Mouse (Mus musculus) left cerebral cortex, adult 2 months (tissue): Measurements from ENCODE around the gene Hyal3. TPM values are rescaled to one million over a fixed set of nuclear protein-coding genes. Genes with fewer than 3 reads are reported as not detected.
A peak's percentile ranks its signal among the peaks of the same experiment; 100 is the strongest.

ENCODE experiments used
- DNase-seq, 2 experiments: peaks; one replicate each; pipeline ENCODE4 v3.0.0; 2021 to 2022; ENCODE audit warnings: low spot score in 2 of 2, mixed read lengths in 1 of 2; ENCODE audit errors: extremely low spot score in 1 of 2
- H3K27ac ChIP-seq: fragments of 200-600 bp; 2 replicates; pipeline ENCODE4 v1.8.1; 2022
- H3K4me3 ChIP-seq: fragments of 200-600 bp; 2 replicates; pipeline ENCODE4 v1.8.1; 2022
- CTCF ChIP-seq: fragments of 200-600 bp; IDR thresholded peaks from 2 replicates; pipeline ENCODE4 v1.8.1; 2022; ENCODE audit warnings: antibody characterized with exemption, mild to moderate bottlenecking, moderate library complexity
- intact Hi-C: fragments of 180-260 bp; cut with DNase I; formaldehyde crosslinking; loops from one replicate; pipeline ENCODE4 v1.15.1; 2025
- total RNA-seq, 2 experiments: library from RNA; stranded (reverse); gene quantifications; 2 replicates each; pipeline ENCODE4 v1.2.3; 2021

Gene Hyal3
- total RNA-seq, 2 experiments from 2014 or later: 0.97 to 1.2 TPM

DNA sequence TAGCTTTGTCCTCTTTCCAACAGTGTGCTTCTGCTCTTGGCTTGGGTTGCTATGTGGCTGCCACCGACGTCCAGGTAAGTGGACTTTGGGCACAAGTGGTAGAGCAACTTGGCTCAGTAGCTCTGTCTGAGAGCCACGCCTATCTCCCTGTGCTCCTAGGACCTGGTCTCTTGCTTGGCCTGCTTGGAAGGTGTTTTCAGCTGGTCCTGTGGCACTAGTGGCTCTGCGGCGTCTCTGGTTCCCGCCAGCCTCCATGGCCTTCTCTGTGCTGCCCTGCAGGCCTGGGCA, 10.1 kb downstream of the Hyal3 start:
- no peak overlapping the region for H3K27ac ChIP-seq
- no peak for DNase-seq
- TF ChIP-seq CTCF: no peak
- intact Hi-C loops: no loop called here
- no peak overlapping the region for H3K4me3 ChIP-seq

DNA sequence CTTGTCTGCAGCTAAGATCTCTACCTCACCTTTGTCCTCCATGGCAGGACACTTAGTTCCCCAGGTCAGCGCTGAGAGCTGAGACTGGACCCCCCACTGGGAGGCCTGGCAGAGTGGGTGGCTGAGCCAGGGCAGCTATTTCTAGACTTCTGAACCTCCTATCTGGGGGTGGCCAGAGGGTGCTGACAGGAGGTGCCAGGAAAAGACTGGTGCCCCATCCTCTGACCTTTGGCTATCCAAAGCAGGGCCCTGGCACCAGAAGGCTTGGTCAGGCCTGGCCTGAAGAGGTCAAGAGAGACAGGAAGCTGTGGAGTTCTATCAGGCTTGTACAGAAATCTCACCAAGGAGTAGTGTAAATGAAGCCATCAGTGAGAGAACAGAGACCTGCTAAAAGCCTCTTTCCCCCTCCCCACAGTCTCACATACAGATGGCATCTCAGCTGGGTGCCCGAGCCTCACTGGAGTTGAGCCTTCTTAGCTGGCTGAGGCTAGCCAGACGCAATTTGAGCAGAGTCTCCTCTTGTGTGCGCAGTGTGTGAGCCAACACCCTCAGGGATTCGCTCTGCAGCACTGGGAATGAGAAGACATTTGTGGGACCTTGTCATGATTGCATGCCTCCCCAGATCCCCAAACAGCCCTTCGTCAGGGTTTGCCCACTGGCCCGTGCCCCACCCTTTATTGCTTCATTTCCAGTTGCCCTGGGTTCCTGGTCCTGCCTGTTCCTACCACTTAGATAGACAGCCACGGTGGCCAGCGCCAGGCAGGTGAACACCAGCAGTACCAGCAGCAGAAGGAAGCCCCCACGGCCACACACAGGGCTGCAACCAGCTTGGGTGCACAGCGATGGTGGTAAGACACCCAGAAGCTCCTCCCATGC, 12.7 kb downstream of the Hyal3 start:
- intact Hi-C loops: no loop called here
- Histone ChIP-seq H3K4me3 (no peak overlapping the region), H3K27ac (no peak overlapping the region)
- TF ChIP-seq CTCF: no peak
- no peak for DNase-seq

DNA sequence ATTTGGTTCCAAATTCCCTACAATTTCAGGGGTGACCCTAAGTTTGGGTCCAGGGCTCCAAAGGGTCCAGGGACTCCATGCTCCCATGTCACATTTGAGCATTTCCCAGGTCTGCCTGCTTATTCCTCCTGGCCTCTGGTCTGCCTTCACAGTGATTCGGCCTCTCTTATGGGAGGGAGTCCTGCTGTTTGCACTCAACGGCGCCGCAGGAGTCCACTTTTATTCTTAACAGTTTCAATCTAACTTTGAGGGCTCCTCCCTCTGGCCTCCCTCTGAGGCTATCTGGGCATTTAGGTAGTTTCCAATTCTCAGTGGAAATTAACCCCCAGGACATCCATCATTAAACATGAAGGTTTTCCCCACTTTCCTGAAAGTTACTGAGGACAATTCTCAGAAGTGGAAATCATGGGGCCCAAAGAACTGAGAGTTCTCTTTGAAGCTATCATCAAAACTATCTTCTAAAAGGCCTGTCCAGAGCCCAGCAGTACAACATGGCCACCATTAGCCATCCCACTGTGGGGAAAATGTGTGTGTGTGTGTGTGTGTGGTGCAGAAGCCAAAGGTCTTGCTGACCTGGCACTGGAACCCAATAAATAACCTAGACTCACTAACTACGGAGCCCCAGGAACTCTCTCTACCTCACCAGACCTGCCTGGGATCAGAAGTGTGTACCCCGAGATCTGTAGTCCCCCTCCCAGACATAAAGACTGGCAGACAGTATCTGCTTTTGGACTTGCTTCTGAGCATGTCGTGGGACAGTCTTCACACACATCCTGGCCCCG, 13.9 kb downstream of the Hyal3 start:
- intact Hi-C loops: no loop called here
- no peak for TF ChIP-seq CTCF
- Histone ChIP-seq H3K27ac (no peak overlapping the region), H3K4me3 (no peak overlapping the region)
- no peak for DNase-seq

DNA sequence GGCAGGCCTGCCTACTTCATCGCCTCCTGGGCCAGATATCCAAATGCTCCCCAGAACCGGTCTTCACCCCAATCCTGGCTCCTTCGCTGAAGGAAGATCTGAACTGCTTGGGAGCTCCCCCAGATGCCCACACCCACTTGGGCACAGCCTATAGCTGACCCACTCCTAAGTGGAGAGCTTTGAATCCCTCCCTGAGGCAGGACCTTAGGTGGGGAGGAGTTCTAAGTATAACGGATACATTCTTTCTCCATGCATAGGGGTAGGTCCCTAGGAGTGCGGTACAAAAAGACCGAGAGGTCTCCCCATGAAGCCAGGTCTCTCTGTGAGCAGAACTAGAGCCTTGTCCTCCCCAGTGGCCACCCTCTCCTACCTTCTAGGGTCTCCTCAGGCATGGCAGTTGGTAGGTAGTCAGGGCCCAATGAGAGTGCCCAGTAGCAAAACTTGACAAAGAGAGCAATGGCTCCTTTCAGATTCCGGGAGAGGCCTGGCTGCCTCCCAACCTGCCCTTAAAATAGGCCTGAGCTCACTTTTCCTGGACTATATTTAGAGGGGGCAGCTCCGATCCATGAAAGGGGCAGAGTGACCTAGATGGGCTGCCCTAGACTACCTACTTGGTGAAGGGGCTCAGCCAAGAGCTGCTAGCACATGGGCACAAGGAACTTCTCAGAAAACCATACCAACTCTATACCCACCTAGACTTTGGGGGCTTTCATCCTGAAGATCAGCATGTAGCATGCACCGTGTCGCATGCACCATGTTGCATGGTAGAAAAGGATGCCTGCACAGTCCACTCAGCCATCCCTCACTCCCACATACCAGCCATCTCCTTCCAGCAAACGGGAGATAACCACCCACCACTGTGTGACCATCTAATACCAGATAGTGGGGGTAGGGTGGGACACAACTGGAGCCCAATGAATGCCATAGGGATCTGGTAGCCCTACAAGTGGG, 16.3 kb downstream of the Hyal3 start:
- no peak for DNase-seq
- Histone ChIP-seq H3K27ac (no peak overlapping the region), H3K4me3 (no peak overlapping the region)
- TF ChIP-seq CTCF: no peak
- intact Hi-C loops: no loop called here

DNA sequence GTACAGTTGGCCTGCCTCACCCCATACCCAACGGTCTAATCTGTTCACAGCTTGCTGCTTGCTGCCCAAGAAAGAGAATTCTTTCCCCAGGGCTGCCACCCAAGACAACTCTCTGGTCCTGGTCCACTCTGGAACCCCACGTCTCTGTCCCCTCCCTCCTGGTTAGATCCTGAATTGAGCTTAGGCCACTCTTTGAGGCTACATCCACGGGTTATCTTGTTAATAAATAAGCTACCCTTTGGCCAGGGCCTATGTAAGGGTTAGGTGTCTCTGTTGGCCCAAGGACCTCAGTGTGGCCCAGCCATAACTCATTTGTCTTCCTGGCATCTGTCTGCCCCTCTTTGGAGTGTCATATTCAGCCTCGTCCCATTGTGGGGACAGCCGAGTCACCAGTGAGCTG, 17.8 kb downstream of the Hyal3 start:
- Histone ChIP-seq H3K4me3 (no peak overlapping the region), H3K27ac (no peak overlapping the region)
- no peak for DNase-seq
- TF ChIP-seq CTCF: no peak
- intact Hi-C loops: no loop called here

DNA sequence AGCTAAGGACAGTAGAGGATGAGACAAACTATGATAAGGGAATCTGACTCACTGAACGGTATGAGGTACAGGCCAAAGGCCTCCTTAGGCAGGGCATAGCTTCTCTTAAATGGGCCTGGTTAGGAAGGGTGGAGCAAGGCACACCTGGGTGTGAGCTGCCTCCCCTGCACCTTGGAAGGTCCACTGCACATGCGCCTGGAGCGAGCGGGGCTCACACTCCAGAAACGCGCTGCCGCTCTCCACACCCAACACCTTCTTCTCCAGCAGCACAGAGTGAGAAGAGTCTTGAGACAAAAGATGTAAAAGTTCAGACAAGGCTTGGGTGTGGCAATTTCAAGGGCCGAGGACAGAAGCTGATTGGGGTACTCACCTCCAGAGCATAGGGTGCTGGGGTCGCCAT, 18.8 kb downstream of the Hyal3 start:
- Histone ChIP-seq H3K27ac (no peak overlapping the region), H3K4me3 (no peak overlapping the region)
- no peak for TF ChIP-seq CTCF
- no peak for DNase-seq
- intact Hi-C loops: no loop called here

DNA sequence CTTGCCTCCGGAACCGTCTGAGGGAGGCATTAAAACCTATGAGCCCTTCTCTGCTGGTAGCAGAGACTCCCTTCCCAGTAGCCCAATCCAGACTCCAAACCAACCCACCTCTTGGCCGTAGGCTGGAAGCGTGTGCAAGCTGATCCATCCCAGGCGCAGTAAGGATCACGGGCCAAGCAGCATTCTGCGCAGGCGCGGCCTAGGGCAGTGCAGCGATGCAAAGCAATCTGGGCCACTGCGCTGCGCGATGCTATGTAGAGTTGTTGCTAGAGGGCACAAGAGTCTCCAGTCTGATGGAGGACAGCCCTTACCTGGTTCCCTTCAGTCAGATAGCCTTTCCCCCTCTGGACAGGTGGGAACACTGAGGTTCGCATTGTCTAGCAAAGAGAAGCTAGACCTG, 19.2 kb downstream of the Hyal3 start:
- no peak for TF ChIP-seq CTCF
- H3K27ac ChIP-seq: no peak overlapping the region
- H3K4me3 ChIP-seq: no peak overlapping the region
- no peak for DNase-seq
- intact Hi-C loops: no loop called here

DNA sequence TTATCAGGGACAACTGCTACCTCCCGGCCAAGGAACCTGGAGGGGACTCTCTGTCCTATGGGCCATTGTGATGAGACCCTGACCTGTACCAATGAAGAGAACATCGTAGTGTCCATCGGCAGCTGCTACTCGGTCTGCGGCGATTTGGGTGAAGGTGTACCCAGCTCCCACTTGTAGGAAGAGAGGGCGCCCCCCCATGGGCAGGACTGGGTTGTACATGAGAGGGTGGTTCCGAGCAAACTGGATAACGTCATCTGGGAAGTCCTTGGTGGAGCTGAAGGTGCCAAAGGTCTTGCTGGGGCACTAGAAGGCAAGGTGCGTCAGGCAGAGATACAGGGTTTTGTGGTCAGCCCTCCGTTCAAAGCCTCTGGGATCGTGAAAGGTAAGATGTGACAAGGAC, 20.1 kb downstream of the Hyal3 start:
- intact Hi-C loops: no loop called here
- H3K27ac ChIP-seq: no peak overlapping the region
- TF ChIP-seq CTCF: peak; percentile 30
- no peak for DNase-seq
- no peak overlapping the region for H3K4me3 ChIP-seq

DNA sequence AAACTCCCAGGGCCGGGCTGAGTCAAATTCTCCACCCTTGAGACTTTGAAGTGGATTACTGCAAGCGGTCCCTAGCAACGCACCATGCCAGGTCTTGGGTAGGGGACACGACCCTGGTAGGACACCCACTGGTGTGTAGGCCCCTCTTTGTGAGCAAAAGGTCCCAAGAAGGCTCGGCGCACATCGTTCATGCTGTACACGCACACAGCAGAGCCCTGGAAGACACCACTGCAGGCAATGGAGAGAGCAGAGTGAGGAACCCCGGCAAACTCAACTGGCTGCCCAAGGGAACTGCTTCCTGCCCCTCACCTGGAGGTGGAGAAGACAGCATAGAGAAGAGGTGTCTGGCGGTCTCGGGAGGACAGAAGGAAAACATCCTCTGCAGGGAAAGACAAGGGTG, 20.7 kb downstream of the Hyal3 start:
- no peak for TF ChIP-seq CTCF
- Histone ChIP-seq H3K27ac (no peak overlapping the region), H3K4me3 (no peak overlapping the region)
- intact Hi-C loops: no loop called here
- DNase-seq: no peak

DNA sequence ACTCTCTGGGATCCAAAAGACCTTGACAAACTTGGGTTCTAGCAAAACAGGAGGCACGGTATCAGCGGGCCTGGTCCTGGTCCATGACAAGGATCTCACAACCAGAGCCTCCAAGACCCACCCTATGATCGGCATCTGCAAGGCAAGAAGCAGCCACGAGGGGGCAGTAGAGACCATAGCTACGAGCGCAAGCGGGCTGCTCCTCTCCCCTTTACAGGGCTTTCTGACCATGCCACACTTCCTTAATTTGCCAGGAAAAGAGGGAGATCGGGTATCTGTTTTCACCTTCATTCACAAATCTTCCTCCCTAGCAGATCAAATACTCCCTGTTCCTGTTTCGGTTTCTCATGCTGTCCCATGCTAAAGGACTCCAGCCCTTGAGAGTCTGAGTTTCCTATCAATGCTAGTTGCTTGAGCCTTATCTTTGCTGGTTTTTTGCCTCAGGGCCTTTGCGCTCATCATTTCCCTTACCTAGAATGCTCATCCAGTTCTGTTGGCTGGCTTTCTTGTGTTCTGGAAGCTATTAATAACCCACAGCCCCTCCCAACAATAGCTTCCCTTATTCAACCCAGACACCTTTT, 21.5 kb downstream of the Hyal3 start:
- DNase-seq: peak; percentile 88 to 97
- Histone ChIP-seq H3K4me3 (no peak overlapping the region), H3K27ac (no peak overlapping the region)
- intact Hi-C loops: loop anchor here (1.0 to 2.0 kb wide), 3 partner anchors 42 to 133 kb away; no protein-coding TSS in a partner anchor
- peak; percentile 99 for TF ChIP-seq CTCF

DNA sequence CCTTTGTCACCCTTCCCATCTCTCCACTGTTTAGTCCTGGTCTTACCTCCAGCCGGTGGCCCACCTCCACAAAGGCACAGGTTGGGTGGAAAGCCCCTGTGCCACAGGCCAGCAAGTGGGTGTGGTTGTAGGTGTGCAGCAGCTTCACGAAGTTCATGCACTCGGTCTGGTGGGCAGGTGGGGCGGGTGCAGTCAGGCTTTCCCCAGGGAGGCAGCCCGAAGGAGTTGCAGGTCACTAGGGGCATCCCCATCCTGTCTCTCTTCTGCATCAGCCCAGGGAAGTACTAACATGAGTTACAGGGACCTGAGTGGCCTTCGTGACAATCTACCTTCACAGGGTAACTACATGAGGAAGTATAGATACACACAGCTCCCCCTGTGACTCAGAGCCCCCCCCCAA, 22.6 kb downstream of the Hyal3 start:
- Histone ChIP-seq H3K27ac (no peak overlapping the region), H3K4me3 (no peak overlapping the region)
- intact Hi-C loops: loop anchor here (2.0 kb wide), 1 partner anchor 132 kb away; no protein-coding TSS in a partner anchor
- DNase-seq: no peak
- TF ChIP-seq CTCF: no peak
